Mouse (Mus musculus) frontal cortex, postnatal 36 days (tissue): Measurements from ENCODE around the gene Thegl.
A peak's percentile ranks its signal among the peaks of the same experiment; 100 is the strongest.

Source experiments
- DNase-seq, 2 experiments: peaks; one replicate each; pipeline ENCODE4 v3.0.0; 2022; ENCODE audit warnings: low spot score in 2 of 2

Thegl gene

GRCm38 (mm10) chr5:77052616-77053015, 36.8 kb downstream of the Thegl start:
- DNase-seq, result no peak

GRCm38 (mm10) chr5:77056881-77057440, 41.1 kb downstream of the Thegl start:
- peak in 1 of 2 experiments; percentile 22 for DNase-seq

GRCm38 (mm10) chr5:77060363-77060762, 44.5 kb downstream of the Thegl start:
- no peak for DNase-seq

- peak; percentile 60 to 63 for DNase-seq
These were observed 45.7 kb downstream of the Thegl start for GRCm38 (mm10) chr5:77061372-77062038.

DNA sequence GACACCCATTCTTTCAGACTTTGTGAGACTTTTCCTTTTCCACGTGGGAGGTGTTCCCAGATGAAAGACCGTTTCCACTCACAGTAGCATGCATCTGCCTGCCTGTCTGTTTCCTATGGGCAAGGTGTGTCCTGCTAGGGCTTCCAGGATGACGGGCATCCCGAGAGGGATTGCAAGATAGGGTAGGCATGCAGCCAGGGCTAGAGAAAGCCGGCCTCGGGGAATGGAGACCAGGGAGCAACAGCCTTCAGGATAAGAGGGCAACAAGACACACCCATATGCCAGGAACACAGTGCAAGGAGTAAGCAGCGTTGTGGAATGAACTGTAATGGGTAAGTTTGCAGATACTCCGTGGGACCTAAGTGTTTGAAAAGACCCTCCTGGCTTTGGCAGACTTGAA, 51.5 kb downstream of the Thegl start:
- DNase-seq, result no peak

DNA sequence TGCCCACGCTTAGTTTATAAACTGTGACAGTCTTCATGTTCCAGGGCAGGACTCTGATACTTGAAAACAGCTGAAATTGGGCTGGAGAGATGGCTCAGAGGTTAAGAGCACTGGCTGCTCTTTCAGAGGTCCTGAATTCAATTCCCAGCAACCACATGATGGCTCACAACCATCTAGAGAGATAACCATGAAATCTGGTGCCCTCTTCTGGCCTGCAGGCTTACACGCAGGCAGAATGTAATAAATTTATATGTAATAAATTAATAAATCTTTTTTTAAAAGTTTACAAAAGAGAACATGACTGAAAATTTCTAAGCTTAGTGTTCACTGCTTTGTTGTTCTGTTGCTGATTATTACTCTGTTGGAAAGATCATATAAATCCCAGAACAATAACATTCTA, 55.2 kb downstream of the Thegl start:
- DNase-seq, result no peak

DNA sequence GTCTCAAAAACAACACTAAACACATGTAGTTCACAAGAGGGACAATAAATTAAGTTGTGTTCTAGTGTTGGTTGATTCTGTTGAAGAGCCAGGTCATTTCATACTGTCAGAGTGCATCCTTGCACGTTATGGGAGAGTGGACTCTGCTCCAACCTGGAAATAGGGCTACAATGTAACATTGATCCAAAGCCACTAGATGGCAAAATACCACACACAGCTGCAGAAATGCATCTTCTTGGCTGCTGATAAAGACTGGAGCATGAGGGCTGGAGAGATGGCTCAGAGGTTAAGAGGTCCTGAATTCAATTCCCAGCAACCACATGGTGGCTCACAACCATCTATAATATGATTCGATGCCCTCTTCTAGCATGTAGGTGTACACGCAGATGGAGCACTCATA, 55.8 kb downstream of the Thegl start:
- DNase-seq, result no peak

DNA sequence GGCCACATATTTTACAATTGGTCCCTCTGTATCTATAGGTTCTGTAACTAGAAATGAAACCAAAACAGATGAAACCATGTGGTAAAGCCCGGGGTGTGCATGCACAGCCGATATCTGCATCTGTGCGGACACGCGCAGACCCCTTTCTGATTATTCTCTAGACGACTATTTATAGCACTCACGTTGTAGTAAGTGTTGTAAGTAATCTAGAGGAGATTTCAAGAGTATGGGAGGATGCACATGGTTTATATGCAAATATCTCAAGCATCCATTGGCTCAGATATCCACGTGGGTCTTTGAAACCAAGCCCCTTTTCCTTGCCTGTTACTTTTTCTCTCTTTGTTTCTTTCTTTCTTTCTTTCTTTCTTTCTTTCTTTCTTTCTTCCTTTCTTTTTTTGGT, 58.0 kb downstream of the Thegl start:
- DNase-seq, result no peak

GRCm38 (mm10) chr5:77074914-77075313, 59.1 kb downstream of the Thegl start:
- DNase-seq, result peak; percentile 62 to 75

DNA sequence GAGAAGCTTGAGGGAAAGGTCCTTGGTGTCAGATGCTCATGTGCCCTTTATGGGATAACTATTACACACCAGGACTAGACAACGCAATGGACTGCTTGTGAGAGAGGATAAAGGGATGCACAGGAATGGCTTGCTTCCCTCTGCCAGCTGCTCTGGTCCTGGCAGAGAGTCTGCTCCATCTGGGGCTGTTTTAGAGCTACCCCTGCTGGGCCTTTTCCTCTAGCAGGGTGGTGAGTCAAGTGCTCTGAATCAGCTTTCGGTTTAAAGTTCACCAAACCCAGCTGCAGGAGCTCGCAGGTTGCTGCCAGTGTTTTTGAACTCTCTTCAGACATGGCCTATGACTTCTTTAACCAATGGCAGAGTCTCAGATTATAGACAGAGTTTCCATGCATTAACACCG, 60.1 kb downstream of the Thegl start:
- no peak for DNase-seq

- DNase-seq, result no peak
These were observed 64.9 kb downstream of the Thegl start for GRCm38 (mm10) chr5:77080761-77081160.

DNA sequence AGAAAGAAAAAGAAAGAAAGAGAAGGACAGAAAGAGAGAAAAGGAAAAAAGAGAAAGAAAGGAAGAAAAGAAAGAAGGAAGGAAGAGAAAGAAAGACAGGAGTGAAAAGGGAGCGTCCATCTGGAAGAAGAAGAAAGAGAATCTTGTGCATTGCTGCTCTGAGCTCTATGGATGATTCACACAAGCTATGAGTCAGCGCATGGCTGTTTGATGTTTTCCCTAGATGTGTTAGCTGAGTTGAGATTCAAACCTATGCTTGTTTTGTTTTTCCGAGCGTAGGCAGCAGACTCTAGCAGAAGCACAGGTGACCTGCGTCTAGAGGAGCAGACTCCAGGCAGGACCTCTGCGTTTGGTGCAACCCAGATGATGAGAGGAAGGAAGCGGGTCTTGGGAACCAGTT, 66.9 kb downstream of the Thegl start:
- peak in 1 of 2 experiments; percentile 35 for DNase-seq

DNA sequence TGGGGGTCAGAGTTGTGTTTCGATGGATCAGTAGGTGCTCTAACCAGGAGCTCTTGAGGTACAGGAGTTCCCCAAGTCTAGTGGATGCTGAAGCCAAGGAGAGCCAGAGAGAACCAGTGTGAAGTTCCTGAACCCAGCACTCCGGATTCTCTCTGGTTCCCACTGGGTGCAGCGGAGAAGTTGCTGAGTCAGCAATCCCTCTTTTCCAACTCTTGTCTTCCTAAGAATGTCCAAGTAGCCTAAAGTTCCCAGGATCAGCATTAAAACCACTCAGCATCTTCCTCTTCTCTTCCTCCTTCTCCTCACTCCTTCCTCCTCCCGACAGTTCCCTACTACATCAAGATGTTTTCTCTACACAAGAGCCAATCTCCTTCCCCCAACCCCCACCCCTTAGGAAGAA, 68.6 kb downstream of the Thegl start:
- no peak for DNase-seq

- DNase-seq, result no peak
These were observed 70.1 kb downstream of the Thegl start for GRCm38 (mm10) chr5:77085753-77086450.

DNA sequence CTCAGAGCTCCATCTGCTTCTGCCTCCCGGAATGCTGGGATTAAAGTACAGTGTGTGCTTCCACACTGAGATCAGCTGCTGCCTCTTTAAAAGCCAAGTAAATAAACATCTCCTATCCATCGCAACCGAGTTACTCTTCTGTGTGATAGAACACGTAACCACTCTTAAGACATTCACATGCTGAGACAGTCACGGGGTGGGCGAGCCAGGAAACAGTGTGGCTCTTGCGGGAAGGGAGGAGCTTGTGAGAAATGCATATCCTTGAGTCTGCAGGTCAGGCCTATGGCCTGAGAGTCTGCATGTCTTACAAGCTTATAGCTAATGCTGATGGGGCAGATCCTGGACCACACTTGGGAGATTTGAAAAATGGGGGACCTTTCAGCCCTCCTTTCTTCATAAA, 70.7 kb downstream of the Thegl start:
- no peak for DNase-seq

DNA sequence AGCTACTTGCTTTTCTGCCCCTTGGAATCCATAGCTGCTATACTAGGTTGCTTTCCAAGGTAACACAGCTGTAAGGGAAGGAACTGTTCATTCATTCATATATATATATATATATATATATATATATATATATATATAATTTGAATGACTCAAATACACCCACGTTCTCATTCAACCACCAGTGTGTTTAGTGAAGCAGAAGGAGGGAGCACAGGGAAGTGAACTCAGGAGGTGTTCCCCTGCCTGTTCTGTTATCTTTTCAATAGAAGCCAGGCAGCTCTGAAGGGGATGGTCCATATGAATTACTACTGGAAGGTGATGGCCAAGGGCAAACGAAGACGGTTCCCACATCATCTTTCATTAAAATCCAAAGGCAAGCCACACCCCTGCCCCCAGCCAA, 71.3 kb downstream of the Thegl start:
- DNase-seq, result no peak

DNA sequence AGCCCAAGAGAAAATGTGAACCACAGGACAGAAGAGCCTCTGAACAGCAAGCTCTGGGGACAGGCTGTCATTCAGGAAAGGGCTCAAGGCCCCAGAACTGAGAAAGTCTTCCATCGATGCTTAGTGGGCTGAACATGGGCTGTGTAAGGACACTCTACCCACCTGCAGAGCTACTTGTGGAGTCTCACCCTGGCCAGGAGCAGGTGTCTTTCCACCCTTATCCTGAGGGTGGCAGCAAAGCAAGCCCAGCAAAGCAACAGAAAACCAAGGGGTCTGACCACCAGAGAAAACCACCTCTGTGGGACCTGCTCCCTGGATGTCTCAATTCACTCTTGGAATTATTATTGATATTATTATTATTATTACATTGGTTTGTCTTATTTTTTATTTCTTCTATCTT, 73.5 kb downstream of the Thegl start:
- DNase-seq, result peak in 1 of 2 experiments; percentile 58

DNA sequence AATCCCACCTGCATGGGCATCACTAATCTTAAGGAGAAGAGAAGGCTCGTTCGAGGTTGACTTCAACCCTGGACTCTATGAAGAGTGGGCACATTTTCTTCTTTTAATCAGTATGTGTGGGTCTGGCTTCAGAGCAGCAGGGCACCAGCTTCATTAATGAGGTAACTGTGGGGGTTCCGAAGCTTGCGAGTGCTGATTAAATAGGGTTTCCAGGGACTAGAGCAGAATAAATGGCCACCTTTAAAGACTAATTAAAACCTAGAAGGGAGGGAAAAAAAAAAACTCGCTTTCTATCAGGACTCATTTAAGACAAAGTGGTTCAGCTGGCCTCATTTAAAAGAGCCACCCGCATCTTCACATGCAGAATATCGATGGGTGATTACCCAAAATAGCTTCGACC, 74.1 kb downstream of the Thegl start:
- no peak for DNase-seq

- no peak for DNase-seq
These were observed 74.8 kb downstream of the Thegl start for GRCm38 (mm10) chr5:77090521-77091096.

DNA sequence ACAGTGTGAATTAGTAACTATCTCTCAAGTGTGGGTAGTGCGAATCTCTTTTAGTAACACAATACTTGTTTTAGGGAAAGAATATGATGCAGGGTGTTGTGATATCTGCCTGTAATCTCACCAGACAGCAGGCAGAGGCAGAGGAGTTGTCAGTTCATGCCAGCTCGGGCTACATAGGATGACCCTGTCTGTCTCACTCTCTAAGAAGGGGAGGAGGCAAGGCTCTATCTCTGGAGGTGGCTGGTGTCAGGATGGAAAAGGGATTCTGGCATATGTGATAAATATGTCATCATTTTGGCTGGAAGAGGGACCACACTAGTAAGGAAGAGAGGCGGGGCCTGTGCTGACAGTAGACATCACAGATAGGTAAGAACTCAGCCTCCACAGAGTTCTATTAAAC, 76.1 kb downstream of the Thegl start:
- DNase-seq, result no peak

DNA sequence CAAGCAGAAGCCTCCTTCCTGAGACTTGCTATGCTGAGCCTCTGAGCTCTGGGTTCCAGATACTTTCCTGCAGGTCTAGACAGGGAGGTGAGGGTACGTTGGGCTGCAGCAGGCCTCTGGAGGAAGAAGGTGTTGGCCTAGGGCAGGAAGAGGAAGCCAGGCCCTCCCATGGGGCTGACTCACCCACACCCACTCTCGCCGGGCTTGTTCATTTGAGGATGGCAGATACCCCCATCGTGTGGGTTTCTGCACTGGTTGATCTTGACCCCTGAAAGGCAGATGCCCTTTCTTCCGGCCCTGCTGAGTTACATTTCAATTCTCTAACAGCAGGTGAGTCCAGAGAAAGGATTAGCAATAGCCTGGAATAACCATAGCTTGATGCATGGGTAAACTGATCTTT, 76.7 kb downstream of the Thegl start:
- DNase-seq, result no peak

GRCm38 (mm10) chr5:77093961-77094360, 78.1 kb downstream of the Thegl start:
- no peak for DNase-seq
